Mouse (Mus musculus) neural tube, embryonic 12.5 days (tissue): ENCODE measurements around the gene Srrm3. TPM values are rescaled to one million over a fixed set of nuclear protein-coding genes. Genes with fewer than 3 reads are reported as not detected.

Experiments
- ATAC-seq: fragments of 200-750 bp; cut with Nextera tagmentation; 2 replicates; pipeline ENCODE4 v1.8.0; 2017; ENCODE audit warnings: low read depth, mild to moderate bottlenecking, moderate TSS enrichment, moderate library complexity; ENCODE audit not compliant: low FRiP score
- H3K27ac ChIP-seq: fragments of 300-500 bp; sonication (generic); 2 replicates; pipeline ENCODE4 v1.5.1; 2016
- H3K27me3 ChIP-seq: fragments of 300-500 bp; sonication (generic); replicated peaks from 2 replicates; pipeline ENCODE4 v1.6.1; 2016; ENCODE audit warnings: mild to moderate bottlenecking
- H3K36me3 ChIP-seq: fragments of 300-500 bp; sonication (generic); 2 replicates; pipeline ENCODE4 v1.6.1; 2016; ENCODE audit warnings: mild to moderate bottlenecking
- H3K4me1 ChIP-seq: fragments of 300-500 bp; sonication (generic); 2 replicates; pipeline ENCODE4 v1.6.1; 2016
- H3K4me2 ChIP-seq: fragments of 300-500 bp; sonication (generic); replicated peaks from 2 replicates; pipeline ENCODE4 v1.6.1; 2016; ENCODE audit warnings: mild to moderate bottlenecking
- H3K4me3 ChIP-seq: fragments of 300-500 bp; sonication (generic); 2 replicates; pipeline ENCODE4 v1.5.1; 2016
- H3K9ac ChIP-seq: fragments of 300-500 bp; sonication (generic); 2 replicates; pipeline ENCODE4 v1.6.1; 2016; ENCODE audit warnings: mild to moderate bottlenecking
- H3K9me3 ChIP-seq: fragments of 300-500 bp; sonication (generic); 2 replicates; pipeline ENCODE4 v1.6.1; 2016; ENCODE audit warnings: mild to moderate bottlenecking
- WGBS: fragments of 180-500 bp; shearing (Covaris S2); methylation state at CpG from one replicate; pipeline ENCODE4 v1.1.7; 2016; 5-methylcytosine and 5-hydroxymethylcytosine counted together
- polyA plus RNA-seq: library from polyadenylated mRNA; unstranded; fragments of >200 nt; fragmentation: Nextera tagmentation; extraction: Ambion mirVana; gene quantifications from 2 replicates; pipeline ENCODE4 v1.2.1, GENCODE M21; 2016

The Srrm3 gene
- polyA plus RNA-seq, 1 experiment from 2014 or later, result 71.4 TPM

GRCm38 (mm10) chr5:135829381-135829780 is 22.7 kb downstream of the Srrm3 start:
- no peaks in the 10 kb centered on the region for H3K9me3 ChIP-seq

DNA sequence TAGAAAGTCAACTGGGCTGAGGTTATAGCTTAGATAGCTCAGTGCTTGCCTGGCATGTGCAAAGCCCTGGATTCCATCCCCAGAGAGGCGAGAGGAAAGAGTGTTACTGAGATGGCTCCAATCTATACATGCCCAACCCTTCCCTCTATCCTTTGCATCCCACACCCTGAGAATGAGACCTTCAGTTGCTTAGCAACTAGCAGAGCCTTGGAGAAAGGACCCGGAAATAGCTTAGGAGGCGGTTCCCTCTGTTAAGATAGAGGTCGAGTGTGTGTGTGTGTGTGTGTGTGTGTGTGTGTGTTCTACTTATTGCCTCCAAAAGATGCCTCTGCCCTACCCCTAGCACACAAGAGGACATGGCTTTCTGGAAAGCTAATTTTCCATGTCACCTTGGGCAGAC is 26.0 kb downstream of the Srrm3 start:
- no peak for ATAC-seq
- no peaks in the 10 kb centered on the region for H3K9me3 ChIP-seq

More at GRCm38 (mm10) chr5:135829381-135829780, 22.7 kb downstream of the Srrm3 start:
- Histone ChIP-seq H3K27me3 (no peaks in the 10 kb centered on the region), H3K9ac (no peak overlapping the region), H3K4me1 (peaks cover 19% of the 10 kb centered on the region), H3K4me2 (no peak overlapping the region), H3K4me3 (no peak overlapping the region), H3K27ac (no peak overlapping the region), H3K36me3 (peaks cover 4% of the 10 kb centered on the region; the same call in 1 of the 2 replicates)
- ATAC-seq, result no peak
- WGBS, result 88% methylated on average over 8 of the region's 8 CpGs

DNA sequence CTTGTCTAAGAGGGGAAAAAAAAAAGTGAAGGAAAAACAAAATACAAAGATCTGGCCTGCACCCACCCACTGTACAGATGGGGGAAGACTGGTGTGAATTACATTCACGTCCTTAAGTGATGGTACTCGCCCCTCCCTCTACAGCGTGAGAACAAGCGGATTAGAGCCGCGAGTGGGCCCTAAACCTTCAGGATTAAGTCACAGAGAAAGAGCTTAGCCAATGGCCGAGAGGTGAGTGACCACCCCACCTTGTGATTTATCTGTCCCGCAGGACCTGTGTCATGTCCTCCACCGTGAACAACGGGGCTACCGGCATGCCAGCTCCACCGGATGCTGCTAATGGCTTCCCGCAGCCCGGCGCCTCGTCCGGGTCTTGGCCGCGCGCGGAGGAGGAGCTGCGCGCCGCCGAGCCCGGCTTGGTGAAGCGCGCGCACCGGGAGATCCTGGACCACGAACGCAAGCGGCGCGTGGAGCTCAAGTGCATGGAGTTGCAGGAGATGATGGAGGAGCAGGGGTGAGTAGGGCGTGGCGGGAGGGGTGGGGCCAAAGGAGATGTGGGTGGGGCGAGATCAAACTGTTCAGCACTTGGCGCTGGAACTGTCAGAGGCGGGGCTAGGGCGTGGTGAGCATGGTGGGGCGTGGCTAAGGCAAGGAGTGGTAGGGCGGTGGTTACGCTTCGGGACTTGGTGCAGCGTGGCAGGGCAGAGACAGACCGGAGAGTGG is 28.2 kb downstream of the Srrm3 start:
- H3K4me1 ChIP-seq, result peaks cover 19% of the 10 kb centered on the region
- H3K4me2 ChIP-seq, result peak overlapping the region; percentile 87
- H3K27ac ChIP-seq, result 0 out of 2 replicates have a peak overlapping the region, but pooled peaks have one; percentile 26
- H3K4me3 ChIP-seq, result peak overlapping the region; percentile 42
- no peaks in the 10 kb centered on the region for H3K36me3 ChIP-seq
- H3K9ac ChIP-seq, result peak overlapping the region; percentile 48; the same call in 1 of the 2 replicates
- WGBS, result under 1% methylated on average over 47 of the region's 47 CpGs
- H3K9me3 ChIP-seq, result no peaks in the 10 kb centered on the region
- H3K27me3 ChIP-seq, result peaks cover 8% of the 10 kb centered on the region; the same call in 1 of the 2 replicates
- peak; percentile 93 for ATAC-seq

More for the DNA sequence above, 26.0 kb downstream of the Srrm3 start:
- H3K4me3 ChIP-seq, result no peak overlapping the region
- no peak overlapping the region for H3K4me2 ChIP-seq
- H3K27ac ChIP-seq, result no peak overlapping the region
- no peak overlapping the region for H3K9ac ChIP-seq
- WGBS, result 23% methylated on average over 4 of the region's 4 CpGs
- H3K27me3 ChIP-seq, result peaks cover 8% of the 10 kb centered on the region; the same call in 1 of the 2 replicates
- H3K36me3 ChIP-seq, result no peaks in the 10 kb centered on the region
- H3K4me1 ChIP-seq, result peaks cover 19% of the 10 kb centered on the region

DNA sequence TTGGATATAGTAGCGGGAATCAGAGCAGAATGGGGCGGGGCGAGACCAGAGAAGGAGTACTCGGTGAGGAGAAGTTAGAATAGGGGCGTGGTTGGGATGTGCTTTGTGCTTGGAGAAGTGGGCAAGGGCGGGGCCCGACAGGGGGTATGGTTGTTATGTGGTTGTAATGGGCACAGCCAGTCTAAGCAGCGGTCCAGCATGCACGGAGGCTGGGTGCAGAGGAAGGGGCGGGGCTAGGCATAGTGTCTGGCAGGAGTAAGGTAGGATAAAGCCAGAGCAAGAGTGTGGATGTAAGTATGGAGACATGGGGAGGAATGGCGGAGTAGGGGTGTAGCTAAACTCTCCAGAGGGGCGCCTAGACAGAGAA is 28.8 kb downstream of the Srrm3 start:
- H3K9ac ChIP-seq, result no peak overlapping the region
- H3K4me2 ChIP-seq, result peak overlapping the region; percentile 87
- ATAC-seq, result peak; percentile 68
- H3K4me3 ChIP-seq, result peak overlapping the region; percentile 42
- H3K9me3 ChIP-seq, result no peaks in the 10 kb centered on the region
- H3K36me3 ChIP-seq, result no peaks in the 10 kb centered on the region
- 1% methylated on average over 12 of the region's 12 CpGs for WGBS
- H3K4me1 ChIP-seq, result peaks cover 19% of the 10 kb centered on the region
- H3K27me3 ChIP-seq, result peaks cover 8% of the 10 kb centered on the region; the same call in 1 of the 2 replicates
- no peak overlapping the region for H3K27ac ChIP-seq

DNA sequence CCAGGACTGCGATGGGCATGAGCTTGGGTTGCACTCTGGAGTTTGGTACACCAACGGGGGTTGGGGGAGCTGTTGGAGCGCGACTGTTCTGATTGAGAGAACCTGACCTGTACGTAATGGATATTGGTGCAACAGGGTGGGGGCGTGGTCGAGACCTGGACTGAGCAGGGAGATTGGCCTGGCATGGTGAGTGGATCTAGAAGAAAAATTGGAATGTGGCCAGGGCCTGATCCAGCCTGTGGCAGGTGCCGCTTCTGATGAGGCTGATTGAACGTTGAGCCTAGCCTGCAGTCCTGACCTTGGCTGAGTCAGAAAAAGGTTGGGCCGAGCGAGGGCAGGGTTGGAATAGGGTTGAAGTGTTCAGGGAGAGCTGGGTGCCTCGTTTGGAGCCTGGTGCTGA is 29.3 kb downstream of the Srrm3 start:
- H3K27me3 ChIP-seq, result peaks cover 8% of the 10 kb centered on the region; the same call in 1 of the 2 replicates
- ATAC-seq, result peak; percentile 12; the same call in 1 of the 2 replicates
- no peak overlapping the region for H3K27ac ChIP-seq
- WGBS, result 21% methylated on average over 12 of the region's 12 CpGs
- no peaks in the 10 kb centered on the region for H3K9me3 ChIP-seq
- H3K4me3 ChIP-seq, result peak overlapping the region; percentile 42
- peaks cover 19% of the 10 kb centered on the region for H3K4me1 ChIP-seq
- H3K4me2 ChIP-seq, result peak overlapping the region; percentile 87
- no peaks in the 10 kb centered on the region for H3K36me3 ChIP-seq
- no peak overlapping the region for H3K9ac ChIP-seq

- WGBS, result 83% methylated on average over 6 of the region's 6 CpGs
- H3K9me3 ChIP-seq, result no peaks in the 10 kb centered on the region
- no peak for ATAC-seq
These were observed 35.0 kb downstream of the Srrm3 start for GRCm38 (mm10) chr5:135841651-135842050.

GRCm38 (mm10) chr5:135843418-135843817 is 36.7 kb downstream of the Srrm3 start:
- H3K9ac ChIP-seq, result no peak overlapping the region
- WGBS, result 30% methylated on average over 5 of the region's 5 CpGs
- H3K4me2 ChIP-seq, result no peak overlapping the region
- H3K36me3 ChIP-seq, result peaks cover 7% of the 10 kb centered on the region; the same call in 1 of the 2 replicates
- 0 out of 2 replicates have a peak, but pooled peaks cover 6% of the 10 kb centered on the region for H3K9me3 ChIP-seq
- H3K4me3 ChIP-seq, result no peak overlapping the region
- no peak for ATAC-seq
- no peaks in the 10 kb centered on the region for H3K4me1 ChIP-seq
- no peak overlapping the region for H3K27ac ChIP-seq
- H3K27me3 ChIP-seq, result no peaks in the 10 kb centered on the region

More at GRCm38 (mm10) chr5:135841651-135842050, 35.0 kb downstream of the Srrm3 start:
- Histone ChIP-seq H3K9ac (no peak overlapping the region), H3K4me2 (no peak overlapping the region), H3K36me3 (no peaks in the 10 kb centered on the region), H3K4me1 (no peaks in the 10 kb centered on the region), H3K4me3 (no peak overlapping the region), H3K27ac (no peak overlapping the region), H3K27me3 (no peaks in the 10 kb centered on the region)

DNA sequence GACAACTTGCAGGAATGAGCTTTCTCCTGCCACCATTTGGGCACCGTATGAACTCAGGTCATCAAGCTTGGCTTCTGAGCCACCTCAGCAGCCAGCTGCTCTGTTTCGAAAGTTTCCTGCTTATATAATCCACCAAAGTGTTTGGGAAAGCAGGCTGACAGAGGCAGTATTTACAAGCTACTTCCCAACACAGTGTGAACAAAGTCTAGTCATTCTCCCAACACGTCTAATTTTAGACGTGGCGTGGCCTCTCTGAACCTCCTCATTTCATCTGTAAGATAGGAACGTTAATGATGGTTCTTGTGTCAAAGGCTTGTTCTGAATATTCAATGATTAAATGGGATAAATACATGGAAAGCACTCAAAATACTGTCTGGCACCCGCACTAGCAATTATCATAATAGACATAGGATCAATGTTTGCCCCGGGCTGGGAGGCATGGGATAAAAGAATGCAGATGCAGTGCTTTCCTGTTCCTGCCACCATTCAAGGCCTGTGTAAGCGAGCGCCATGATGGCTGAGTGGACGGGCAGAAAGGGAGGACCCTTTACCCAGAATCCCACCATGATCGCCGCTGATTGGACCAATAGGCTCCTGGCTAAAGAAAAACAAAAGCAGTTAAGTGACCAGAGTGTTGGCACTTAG is 39.1 kb downstream of the Srrm3 start:
- no peak overlapping the region for H3K4me3 ChIP-seq
- peaks cover 22% of the 10 kb centered on the region for H3K4me1 ChIP-seq
- H3K27me3 ChIP-seq, result no peaks in the 10 kb centered on the region
- H3K36me3 ChIP-seq, result peaks cover 7% of the 10 kb centered on the region; the same call in 1 of the 2 replicates
- H3K9me3 ChIP-seq, result 0 out of 2 replicates have a peak, but pooled peaks cover 6% of the 10 kb centered on the region
- no peak overlapping the region for H3K4me2 ChIP-seq
- ATAC-seq, result no peak
- H3K9ac ChIP-seq, result no peak overlapping the region
- 82% methylated on average over 13 of the region's 13 CpGs for WGBS
- H3K27ac ChIP-seq, result no peak overlapping the region

DNA sequence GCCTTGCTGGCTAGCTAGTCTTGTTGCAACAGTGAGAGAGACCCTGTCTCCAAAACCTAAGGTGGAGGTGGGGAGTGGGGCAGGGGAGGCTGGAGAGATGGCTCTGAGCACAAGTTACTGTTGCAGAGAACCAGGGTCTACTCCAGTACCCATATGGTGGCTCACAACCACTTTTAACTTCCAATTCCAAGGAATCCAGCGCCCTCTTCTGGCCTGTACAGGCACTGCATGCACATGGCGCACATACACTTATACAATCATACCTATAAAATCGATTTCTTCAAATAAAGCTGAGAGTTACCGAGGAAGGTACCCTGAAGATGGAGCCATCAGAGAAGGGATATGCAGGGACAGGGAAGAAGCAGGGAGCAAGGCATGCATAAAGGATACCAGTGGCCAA is 40.8 kb downstream of the Srrm3 start:
- Histone ChIP-seq H3K9ac (no peak overlapping the region), H3K4me1 (peaks cover 35% of the 10 kb centered on the region), H3K36me3 (peaks cover 7% of the 10 kb centered on the region; the same call in 1 of the 2 replicates), H3K4me3 (no peak overlapping the region), H3K9me3 (0 out of 2 replicates have a peak, but pooled peaks cover 6% of the 10 kb centered on the region), H3K4me2 (no peak overlapping the region), H3K27me3 (0 out of 2 replicates have a peak, but pooled peaks cover 4% of the 10 kb centered on the region), H3K27ac (no peak overlapping the region)
- no peak for ATAC-seq
- WGBS, result 74% methylated on average over 4 of the region's 4 CpGs

DNA sequence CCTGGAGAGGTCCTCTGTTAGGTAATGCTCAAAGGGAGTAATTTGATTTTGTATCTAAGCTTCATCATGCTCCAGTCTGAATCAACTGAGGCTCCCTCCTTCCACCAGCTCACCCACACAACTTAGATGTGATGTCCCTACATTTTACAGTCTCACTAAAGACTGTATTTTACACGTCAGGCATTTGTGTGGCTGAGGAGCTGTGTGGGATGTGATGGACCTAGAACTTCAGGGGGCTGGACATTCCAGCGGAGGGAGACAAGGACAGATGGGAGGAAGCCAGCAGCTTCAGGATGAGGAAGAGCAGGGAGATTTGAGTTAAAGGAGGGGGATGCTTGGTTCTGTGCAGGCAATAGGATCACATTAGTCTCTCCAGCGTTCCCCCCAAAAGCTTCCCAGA is 41.2 kb downstream of the Srrm3 start:
- H3K27me3 ChIP-seq, result 0 out of 2 replicates have a peak, but pooled peaks cover 7% of the 10 kb centered on the region
- WGBS, result 94% methylated on average over 3 of the region's 3 CpGs
- ATAC-seq, result no peak

GRCm38 (mm10) chr5:135851024-135851423 is 44.3 kb downstream of the Srrm3 start:
- Histone ChIP-seq H3K27ac (peak overlapping the region; percentile 85), H3K9me3 (0 out of 2 replicates have a peak, but pooled peaks cover 6% of the 10 kb centered on the region), H3K27me3 (peaks cover 14% of the 10 kb centered on the region), H3K4me2 (peak overlapping the region; percentile 57), H3K4me3 (no peak overlapping the region), H3K36me3 (peaks cover 11% of the 10 kb centered on the region), H3K9ac (peak overlapping the region; percentile 38; the same call in 1 of the 2 replicates), H3K4me1 (peaks cover 44% of the 10 kb centered on the region)
- ATAC-seq, result peak; percentile 95
- WGBS, result under 1% methylated on average over 15 of the region's 15 CpGs

More for the DNA sequence above, 41.2 kb downstream of the Srrm3 start:
- H3K27ac ChIP-seq, result no peak overlapping the region
- no peak overlapping the region for H3K4me3 ChIP-seq
- no peak overlapping the region for H3K4me2 ChIP-seq
- peaks cover 38% of the 10 kb centered on the region for H3K4me1 ChIP-seq
- 0 out of 2 replicates have a peak, but pooled peaks cover 6% of the 10 kb centered on the region for H3K9me3 ChIP-seq
- peaks cover 7% of the 10 kb centered on the region; the same call in 1 of the 2 replicates for H3K36me3 ChIP-seq
- H3K9ac ChIP-seq, result no peak overlapping the region

DNA sequence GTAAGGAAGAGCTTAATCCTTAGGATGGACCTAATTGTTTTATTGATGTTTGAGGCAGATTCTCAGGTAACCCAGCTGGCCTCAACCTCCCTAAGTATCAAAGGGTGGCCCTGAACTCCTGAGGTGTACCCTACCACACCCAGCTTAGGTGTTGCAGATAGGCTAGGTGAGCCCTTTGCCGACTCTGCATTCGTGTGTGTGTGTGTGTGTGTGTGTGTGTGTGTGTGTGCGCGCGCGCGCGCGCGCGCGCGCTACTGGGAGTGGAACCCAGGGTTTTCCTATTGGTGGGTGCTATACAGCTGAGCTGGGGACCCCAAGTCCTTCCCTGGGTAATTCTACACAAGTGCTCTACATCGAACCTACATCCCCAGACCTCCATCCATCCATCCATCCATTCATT is 44.8 kb downstream of the Srrm3 start:
- H3K4me1 ChIP-seq, result peaks cover 44% of the 10 kb centered on the region
- peaks cover 19% of the 10 kb centered on the region for H3K27me3 ChIP-seq
- 6% methylated on average over 13 of the region's 14 CpGs for WGBS
- peaks cover 11% of the 10 kb centered on the region for H3K36me3 ChIP-seq
- H3K9ac ChIP-seq, result peak overlapping the region; percentile 38; the same call in 1 of the 2 replicates
- ATAC-seq, result peak; percentile 46
- H3K4me3 ChIP-seq, result peak overlapping the region; percentile 29; the same call in 1 of the 2 replicates
- peak overlapping the region; percentile 85 for H3K27ac ChIP-seq
- H3K9me3 ChIP-seq, result 0 out of 2 replicates have a peak, but pooled peaks cover 6% of the 10 kb centered on the region
- H3K4me2 ChIP-seq, result peak overlapping the region; percentile 57
